ENCODE assay signal across 14 mouse cellular contexts in the genomic region with DNA sequence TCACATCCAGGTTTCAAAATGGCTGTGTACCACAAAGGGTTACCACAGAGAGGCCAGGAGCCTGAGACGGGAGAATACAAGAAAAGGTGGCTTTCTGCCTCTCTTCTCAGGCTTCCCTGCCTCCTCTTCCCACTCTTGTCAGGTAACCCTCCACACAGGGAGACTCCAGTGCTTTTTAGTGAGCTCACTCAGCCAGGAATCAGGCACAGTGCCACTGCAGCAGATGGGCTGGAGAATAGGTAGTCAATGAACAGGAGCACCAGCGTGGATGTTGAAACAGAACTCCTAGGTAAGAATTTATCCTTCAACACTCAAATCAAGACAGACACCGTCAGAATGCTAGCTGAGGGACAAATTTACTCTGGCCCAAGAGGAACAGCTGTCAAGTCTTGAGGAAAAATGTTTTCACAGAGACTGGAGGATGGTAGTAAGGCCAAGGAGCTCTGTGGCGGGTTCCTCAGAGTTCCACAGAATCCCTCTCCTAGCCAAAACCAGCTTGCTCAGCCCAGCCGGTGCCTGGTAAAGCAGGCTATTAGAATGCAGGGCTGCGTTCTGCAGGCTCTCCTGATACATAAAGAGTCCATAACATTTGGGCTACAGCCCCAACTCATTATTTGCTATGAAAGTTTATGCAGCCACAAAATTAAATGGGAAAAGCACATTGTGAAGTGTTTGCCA.
DNase-seq lines count a peak whose midpoint lies in the region; ATAC-seq lines count a peak whose summit lies in the region.
"Had no signal": no experiment of that assay in that cellular context is flagged by ENCODE, and none has a peak within 500 bp of the region (broad histone marks: within the 10 kb centered on the region; RNA-seq: fewer than 3 reads in every experiment).

No protein-coding gene starts in this region.

- H3K27ac ChIP-seq in liver, embryonic 12.5 days: no peak overlapping the region
- H3K27ac ChIP-seq: forebrain, embryonic 12.5 days; heart, adult 2 months; hindbrain, embryonic 14.5 days; neural tube, embryonic 13.5 days had no signal

- H3K9me3 ChIP-seq in liver, embryonic 12.5 days (replicated peaks): no peaks in the 10 kb centered on the region
- H3K9me3 ChIP-seq: forebrain, embryonic 12.5 days; neural tube, embryonic 13.5 days had no signal

- no peak overlapping the region for H3K4me2 ChIP-seq in liver, embryonic 12.5 days
- H3K4me2 ChIP-seq: forebrain, embryonic 12.5 days; hindbrain, embryonic 14.5 days; neural tube, embryonic 13.5 days had no signal

- peaks cover 16% of the 10 kb centered on the region for H3K4me1 ChIP-seq in liver, embryonic 12.5 days
- H3K4me1 ChIP-seq: forebrain, embryonic 12.5 days; neural tube, embryonic 13.5 days had no signal

- H3K36me3 ChIP-seq in liver, embryonic 12.5 days: no peaks in the 10 kb centered on the region
- H3K36me3 ChIP-seq: forebrain, embryonic 12.5 days; neural tube, embryonic 13.5 days had no signal

- no peaks in the 10 kb centered on the region for H3K27me3 ChIP-seq in liver, embryonic 12.5 days (replicated peaks)
- H3K27me3 ChIP-seq: forebrain, embryonic 12.5 days; neural tube, embryonic 13.5 days had no signal

- WGBS in liver, embryonic 12.5 days (ENCODE audit: insufficient replicate concordance): 72% methylated on average over 6 of the region's 6 CpGs

- no peak overlapping the region for H3K9ac ChIP-seq in liver, embryonic 12.5 days
- H3K9ac ChIP-seq: forebrain, embryonic 12.5 days; hindbrain, embryonic 14.5 days; neural tube, embryonic 13.5 days had no signal

- no peak for ATAC-seq in liver, embryonic 12.5 days

- no peak overlapping the region for H3K4me3 ChIP-seq in liver, embryonic 12.5 days
- H3K4me3 ChIP-seq: forebrain, embryonic 12.5 days; heart, adult 2 months; neural tube, embryonic 13.5 days had no signal

- peak; percentile 25 for DNase-seq in layer of hippocampus, adult 11-12 months (ENCODE audit: low spot score)
- DNase-seq in layer of hippocampus, postnatal 36 days: no peak
- peak; percentile 22 to 31 for DNase-seq in right cerebral cortex, postnatal 10 days (ENCODE audit: low spot score in 2 of 2)
- no peak for DNase-seq in right cerebral cortex, adult 18-20 months
- DNase-seq in cerebellum, postnatal 10 days: peak; percentile 91 to 92
- no peak for DNase-seq in urinary bladder, postnatal 14 days (ENCODE audit: low spot score)
- no peak for DNase-seq in ovary, postnatal 36 days (ENCODE audit: low spot score)
- DNase-seq: heart, adult 2 months; kidney, adult 11 months; kidney, postnatal 14 days had no signal

Comparison
In these comparisons a context has a peak if more than half of its experiments do, and no peak if none do; other contexts are left out.
1. DNase-seq: peak in layer of hippocampus, adult 11-12 months (single experiment), right cerebral cortex, postnatal 10 days (2 of 2) and cerebellum, postnatal 10 days (2 of 2); none in layer of hippocampus, postnatal 36 days (0 of 2), right cerebral cortex, adult 18-20 months (single experiment), urinary bladder, postnatal 14 days (single experiment) and ovary, postnatal 36 days (single experiment).